Mouse (Mus musculus): ENCODE measurements around the gene Maco1. TPM values are rescaled to one million over a fixed set of nuclear protein-coding genes. Genes with fewer than 3 reads are reported as not detected.

Gene Maco1
- total RNA-seq, 1 experiment: 56.1 TPM

DNA sequence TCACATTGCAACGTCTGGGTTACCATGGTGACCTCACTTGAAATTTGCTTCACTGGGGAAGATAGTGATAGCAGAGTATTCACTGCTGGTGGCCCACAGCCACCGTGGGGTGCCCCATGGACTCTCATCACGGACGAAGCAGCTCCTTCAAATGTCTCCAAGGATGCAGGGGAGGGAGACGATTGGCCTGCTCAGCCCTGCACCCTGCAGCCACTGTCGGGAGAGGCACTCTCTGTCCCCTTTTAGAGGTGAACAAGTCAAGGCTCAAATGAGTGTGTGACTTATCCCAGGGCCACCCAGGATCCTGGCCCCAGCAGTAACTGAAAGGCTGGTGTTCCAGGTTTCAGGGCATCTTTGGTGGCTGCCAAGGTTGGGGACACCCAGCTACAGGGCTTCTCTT, 61.4 kb downstream of the Maco1 start:
- TF ChIP-seq CHD2 (IDR thresholded peaks at IDR 0.05; ENCODE audit: low read depth, low read length): no peak
- no peak for TF ChIP-seq ZC3H11A (IDR thresholded peaks at IDR 0.05; ENCODE audit: borderline replicate concordance, low read depth, low read length)
- TF ChIP-seq MAFK (IDR thresholded peaks at IDR 0.05; ENCODE audit: insufficient read depth, low read depth, low read length): no peak
- no peak for TF ChIP-seq ZNF384 (IDR thresholded peaks at IDR 0.05; ENCODE audit: low read depth, low read length)
- TF ChIP-seq HCFC1 (IDR thresholded peaks at IDR 0.05; ENCODE audit: borderline replicate concordance, insufficient read depth, low read length): no peak
- Histone ChIP-seq H3K9ac (ENCODE audit: insufficient read depth, low read depth, low read length, poor library complexity, severe bottlenecking) (no peak overlapping the region), H3K27ac (ENCODE audit: insufficient read depth, low read depth, low read length, poor library complexity, severe bottlenecking) (no peak overlapping the region), H3K9me3 (ENCODE audit: control insufficient read depth, insufficient read depth, low read depth, low read length) (no peaks in the 10 kb centered on the region), H3K4me1 (ENCODE audit: control insufficient read depth in 2 of 2, insufficient read depth in 2 of 2, low read length in 2 of 2, poor library complexity in 1 of 2) (peaks cover 0 to 11% of the 10 kb centered on the region in 2 experiments; a peak in 2 of 4 replicates), H3K4me3 (ENCODE audit: insufficient read depth in 1 of 2, low read depth in 1 of 2, low read length in 2 of 2, poor library complexity in 1 of 2, severe bottlenecking in 1 of 2) (no peak overlapping the region), H3K36me3 (ENCODE audit: control insufficient read depth, insufficient read depth, low read length, poor library complexity, severe bottlenecking) (no peaks in the 10 kb centered on the region)
- in situ Hi-C loops (cut with MboI; ENCODE audit: low sequenced_read_pairs in 2 of 2, unreplicated experiment in 2 of 2): loop anchor here in 1 of 2 experiments (10.0 kb wide), 1 partner anchor 247 kb away; no protein-coding TSS in a partner anchor
- no peak for DNase-seq (ENCODE audit: low read depth, low spot score)

DNA sequence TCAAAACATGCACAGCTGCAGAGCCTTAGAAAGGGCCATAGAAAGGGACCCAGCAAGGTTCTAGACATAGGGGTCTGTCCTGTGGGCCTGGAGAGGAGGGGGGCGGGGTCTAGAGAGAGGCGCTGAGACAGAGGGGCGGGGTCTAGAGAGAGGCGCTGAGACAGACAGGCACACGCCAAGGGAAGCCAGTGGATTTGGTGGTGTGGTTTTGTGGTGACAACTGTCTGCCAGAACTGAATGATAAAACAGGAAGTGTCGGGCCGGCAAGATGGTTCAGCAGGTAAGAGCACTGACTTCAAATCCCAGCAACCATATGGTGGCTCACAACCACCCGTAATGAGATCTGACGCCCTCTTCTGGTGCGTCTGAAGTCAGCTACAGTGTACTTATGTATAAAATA, 66.2 kb downstream of the Maco1 start:
- no peak for DNase-seq (ENCODE audit: low read depth, low spot score)
- in situ Hi-C loops (cut with MboI; ENCODE audit: low sequenced_read_pairs in 2 of 2, unreplicated experiment in 2 of 2): no loop called here
- Histone ChIP-seq H3K9me3 (ENCODE audit: control insufficient read depth, insufficient read depth, low read depth, low read length) (no peaks in the 10 kb centered on the region), H3K36me3 (ENCODE audit: control insufficient read depth, insufficient read depth, low read length, poor library complexity, severe bottlenecking) (no peaks in the 10 kb centered on the region), H3K4me3 (ENCODE audit: insufficient read depth in 1 of 2, low read depth in 1 of 2, low read length in 2 of 2, poor library complexity in 1 of 2, severe bottlenecking in 1 of 2) (no peak overlapping the region), H3K27ac (ENCODE audit: insufficient read depth, low read depth, low read length, poor library complexity, severe bottlenecking) (no peak overlapping the region), H3K9ac (ENCODE audit: insufficient read depth, low read depth, low read length, poor library complexity, severe bottlenecking) (no peak overlapping the region), H3K4me1 (ENCODE audit: control insufficient read depth in 2 of 2, insufficient read depth in 2 of 2, low read length in 2 of 2, poor library complexity in 1 of 2) (peaks cover 0 to 8% of the 10 kb centered on the region in 2 experiments; a peak in 2 of 4 replicates)
- TF ChIP-seq ZC3H11A (IDR thresholded peaks at IDR 0.05; ENCODE audit: borderline replicate concordance, low read depth, low read length) (no peak), MAFK (IDR thresholded peaks at IDR 0.05; ENCODE audit: insufficient read depth, low read depth, low read length) (no peak), CHD2 (IDR thresholded peaks at IDR 0.05; ENCODE audit: low read depth, low read length) (no peak), HCFC1 (IDR thresholded peaks at IDR 0.05; ENCODE audit: borderline replicate concordance, insufficient read depth, low read length) (no peak), ZNF384 (IDR thresholded peaks at IDR 0.05; ENCODE audit: low read depth, low read length) (no peak)

DNA sequence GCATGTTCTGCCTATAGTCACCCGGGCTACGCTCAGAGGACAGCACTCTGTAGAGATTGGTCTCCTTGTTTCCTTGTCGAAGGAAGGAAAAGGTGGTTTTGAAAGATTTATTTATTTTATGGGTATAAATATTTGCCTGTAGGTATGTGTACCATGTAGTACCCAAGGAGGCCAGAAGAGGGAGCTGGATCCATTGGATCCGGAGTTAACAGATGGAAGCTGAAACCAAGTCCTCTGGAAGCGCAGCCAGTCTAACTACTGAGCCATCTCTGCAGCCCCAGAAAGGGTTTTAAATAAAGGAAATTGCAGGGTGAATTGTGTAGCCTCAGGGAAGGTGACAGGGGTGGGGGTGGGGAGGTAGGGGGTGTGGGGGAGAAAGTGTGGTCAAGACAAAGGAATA, 68.4 kb downstream of the Maco1 start:
- Histone ChIP-seq H3K9me3 (ENCODE audit: control insufficient read depth, insufficient read depth, low read depth, low read length) (no peaks in the 10 kb centered on the region), H3K4me1 (ENCODE audit: control insufficient read depth in 2 of 2, insufficient read depth in 2 of 2, low read length in 2 of 2, poor library complexity in 1 of 2) (peaks cover 0 to 16% of the 10 kb centered on the region in 2 experiments; a peak in 2 of 4 replicates), H3K4me3 (ENCODE audit: insufficient read depth in 1 of 2, low read depth in 1 of 2, low read length in 2 of 2, poor library complexity in 1 of 2, severe bottlenecking in 1 of 2) (no peak overlapping the region), H3K36me3 (ENCODE audit: control insufficient read depth, insufficient read depth, low read length, poor library complexity, severe bottlenecking) (no peaks in the 10 kb centered on the region), H3K27ac (ENCODE audit: insufficient read depth, low read depth, low read length, poor library complexity, severe bottlenecking) (no peak overlapping the region), H3K9ac (ENCODE audit: insufficient read depth, low read depth, low read length, poor library complexity, severe bottlenecking) (no peak overlapping the region)
- DNase-seq (ENCODE audit: low read depth, low spot score): peak; percentile 77
- no peak for TF ChIP-seq ZNF384 (IDR thresholded peaks at IDR 0.05; ENCODE audit: low read depth, low read length)
- no peak for TF ChIP-seq ZC3H11A (IDR thresholded peaks at IDR 0.05; ENCODE audit: borderline replicate concordance, low read depth, low read length)
- no peak for TF ChIP-seq MAFK (IDR thresholded peaks at IDR 0.05; ENCODE audit: insufficient read depth, low read depth, low read length)
- TF ChIP-seq HCFC1 (IDR thresholded peaks at IDR 0.05; ENCODE audit: borderline replicate concordance, insufficient read depth, low read length): no peak
- in situ Hi-C loops (cut with MboI; ENCODE audit: low sequenced_read_pairs in 2 of 2, unreplicated experiment in 2 of 2): no loop called here

DNA sequence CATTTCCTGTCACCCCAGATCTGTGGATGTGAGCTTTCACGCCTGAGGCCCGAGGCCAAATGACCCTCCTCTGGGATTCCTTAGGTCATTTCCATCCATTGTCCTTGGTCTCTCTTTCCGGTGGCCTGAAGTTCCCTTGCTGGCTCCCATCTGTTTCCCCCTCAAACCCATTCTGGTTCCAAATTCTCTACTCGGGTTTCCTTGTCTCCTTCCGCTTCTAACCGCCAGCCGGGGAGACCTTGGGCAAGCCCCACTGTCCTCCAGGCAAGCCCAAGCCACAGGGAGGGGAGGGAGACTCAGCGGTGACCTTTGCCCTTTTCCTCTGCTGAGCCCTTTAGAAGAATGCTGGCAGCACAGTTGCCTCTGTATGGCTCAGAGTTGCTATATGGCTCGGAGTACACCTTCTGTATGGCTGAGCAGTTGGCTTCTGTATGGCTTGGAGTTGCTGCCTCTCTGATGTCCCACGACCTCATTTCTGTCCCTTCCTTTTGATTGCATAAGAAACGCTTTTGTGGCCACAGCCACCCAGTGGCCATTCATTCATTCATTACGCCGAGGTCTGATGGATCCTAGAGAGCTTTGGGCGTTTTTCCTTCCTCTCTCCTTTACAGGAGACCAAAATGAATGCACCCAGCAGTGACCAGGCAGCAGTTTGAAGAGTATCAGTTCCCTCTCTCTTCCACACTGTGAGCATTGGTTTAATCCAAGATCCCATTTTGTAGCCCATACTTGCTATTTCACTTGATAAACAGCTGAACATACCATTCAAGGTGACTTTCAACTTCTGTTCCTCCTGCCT, 73.8 kb downstream of the Maco1 start:
- H3K4me3 ChIP-seq (ENCODE audit: insufficient read depth in 1 of 2, low read depth in 1 of 2, low read length in 2 of 2, poor library complexity in 1 of 2, severe bottlenecking in 1 of 2): no peak overlapping the region
- H3K36me3 ChIP-seq (ENCODE audit: control insufficient read depth, insufficient read depth, low read length, poor library complexity, severe bottlenecking): no peaks in the 10 kb centered on the region
- no peak for TF ChIP-seq CHD2 (IDR thresholded peaks at IDR 0.05; ENCODE audit: low read depth, low read length)
- TF ChIP-seq ZNF384 (IDR thresholded peaks at IDR 0.05; ENCODE audit: low read depth, low read length): no peak
- no peak for TF ChIP-seq MAFK (IDR thresholded peaks at IDR 0.05; ENCODE audit: insufficient read depth, low read depth, low read length)
- TF ChIP-seq ZC3H11A (IDR thresholded peaks at IDR 0.05; ENCODE audit: borderline replicate concordance, low read depth, low read length): no peak
- TF ChIP-seq HCFC1 (IDR thresholded peaks at IDR 0.05; ENCODE audit: borderline replicate concordance, insufficient read depth, low read length): no peak
- H3K4me1 ChIP-seq (ENCODE audit: control insufficient read depth in 2 of 2, insufficient read depth in 2 of 2, low read length in 2 of 2, poor library complexity in 1 of 2): peaks cover 0 to 21% of the 10 kb centered on the region in 2 experiments; a peak in 2 of 4 replicates
- no peak overlapping the region; the same call in 1 of the 2 replicates for H3K9ac ChIP-seq (ENCODE audit: insufficient read depth, low read depth, low read length, poor library complexity, severe bottlenecking)
- in situ Hi-C loops (cut with MboI; ENCODE audit: low sequenced_read_pairs in 2 of 2, unreplicated experiment in 2 of 2): no loop called here
- H3K27ac ChIP-seq (ENCODE audit: insufficient read depth, low read depth, low read length, poor library complexity, severe bottlenecking): 0 out of 2 replicates have a peak overlapping the region, but pooled peaks have one; percentile 13
- no peak for DNase-seq (ENCODE audit: low read depth, low spot score)
- no peaks in the 10 kb centered on the region for H3K9me3 ChIP-seq (ENCODE audit: control insufficient read depth, insufficient read depth, low read depth, low read length)
